Mouse (Mus musculus) embryonic facial prominence, embryonic 14.5 days (tissue): ENCODE results near the gene St3gal5. TPM values are rescaled to one million over a fixed set of nuclear protein-coding genes. Genes with fewer than 3 reads are reported as not detected.

ENCODE experiments used
- ATAC-seq: fragments of 200-750 bp; cut with Nextera tagmentation; 2 replicates; pipeline ENCODE4 v1.8.0; 2017; ENCODE audit warnings: low read depth, moderate number of reproducible peaks, moderate TSS enrichment
- DNase-seq: peaks from one replicate; pipeline ENCODE4 v3.0.0-alpha.2; 2015; ENCODE audit warnings: low spot score
- H3K27ac ChIP-seq: fragments of 300-500 bp; sonication (generic); replicated peaks from 2 replicates; pipeline ENCODE4 v1.5.1; 2014; ENCODE audit warnings: low read depth, mild to moderate bottlenecking, low read length, moderate library complexity
- H3K27me3 ChIP-seq: fragments of 300-500 bp; sonication (generic); replicated peaks from 2 replicates; pipeline ENCODE4 v1.6.1; 2014; ENCODE audit warnings: low read length; ENCODE audit not compliant: control insufficient read depth, insufficient read depth
- H3K36me3 ChIP-seq: fragments of 300-500 bp; sonication (generic); 2 replicates; pipeline ENCODE4 v1.6.1; 2014; ENCODE audit warnings: low read length, mixed read lengths; ENCODE audit not compliant: control insufficient read depth, insufficient read depth
- H3K4me1 ChIP-seq: fragments of 300-500 bp; sonication (generic); 2 replicates; pipeline ENCODE4 v1.6.1; 2014; ENCODE audit warnings: antibody characterized with exemption, low read length; ENCODE audit not compliant: control insufficient read depth, insufficient read depth
- H3K4me2 ChIP-seq: fragments of 300-500 bp; sonication (generic); 2 replicates; pipeline ENCODE4 v1.6.1; 2014; ENCODE audit warnings: low read depth, mild to moderate bottlenecking, low read length, moderate library complexity, mixed read lengths
- H3K4me3 ChIP-seq: fragments of 300-500 bp; sonication (generic); 2 replicates; pipeline ENCODE4 v1.5.1; 2014; ENCODE audit warnings: low read depth, mild to moderate bottlenecking, low read length
- H3K9ac ChIP-seq: fragments of 300-500 bp; sonication (generic); 2 replicates; pipeline ENCODE4 v1.6.1; 2014; ENCODE audit warnings: low read depth, mild to moderate bottlenecking, low read length, moderate library complexity, mixed read lengths
- H3K9me3 ChIP-seq: fragments of 300-500 bp; sonication (generic); 2 replicates; pipeline ENCODE4 v1.6.1; 2016; ENCODE audit warnings: low read length; ENCODE audit not compliant: control insufficient read depth
- WGBS: fragments of 180-500 bp; shearing (Covaris S2); extraction: QIAGEN DNeasy Blood & Tissue Kit; methylation state at CpG from one replicate; pipeline ENCODE4 v1.1.7; 2014; 5-methylcytosine and 5-hydroxymethylcytosine counted together
- polyA plus RNA-seq: library from polyadenylated mRNA; unstranded; fragments of >200 nt; fragmentation: Nextera tagmentation; extraction: Ambion mirVana; gene quantifications from 2 replicates; pipeline ENCODE4 v1.2.1, GENCODE M21; 2014

St3gal5 gene
- polyA plus RNA-seq, 1 experiment from 2014 or later: 31.3 TPM

- H3K27me3 ChIP-seq: no peaks in the 10 kb centered on the region
- H3K4me2 ChIP-seq: no peak overlapping the region
- DNase-seq (no peak), ATAC-seq (no peak)
- no peak overlapping the region for H3K4me3 ChIP-seq
- no peak overlapping the region for H3K9ac ChIP-seq
- no peaks in the 10 kb centered on the region for H3K9me3 ChIP-seq
- no peak overlapping the region for H3K27ac ChIP-seq
- no peaks in the 10 kb centered on the region for H3K36me3 ChIP-seq
- H3K4me1 ChIP-seq: peaks cover 10% of the 10 kb centered on the region; the same call in 1 of the 2 replicates
- 80% methylated on average over 5 of the region's 5 CpGs for WGBS
Observed at GRCm38 (mm10) chr6:72100171-72100570, 2.8 kb downstream of the St3gal5 start.

- no peaks in the 10 kb centered on the region for H3K27me3 ChIP-seq
Observed at GRCm38 (mm10) chr6:72100939-72101338, 3.5 kb downstream of the St3gal5 start.

GRCm38 (mm10) chr6:72101386-72101785 is 4.0 kb downstream of the St3gal5 start:
- Histone ChIP-seq H3K27me3 (no peaks in the 10 kb centered on the region), H3K9ac (no peak overlapping the region), H3K9me3 (no peaks in the 10 kb centered on the region), H3K4me2 (no peak overlapping the region), H3K4me3 (no peak overlapping the region), H3K4me1 (peaks cover 10% of the 10 kb centered on the region; the same call in 1 of the 2 replicates), H3K27ac (no peak overlapping the region), H3K36me3 (no peaks in the 10 kb centered on the region)
- 70% methylated on average over 4 of the region's 4 CpGs for WGBS
- DNase-seq (no peak), ATAC-seq (no peak)

More at GRCm38 (mm10) chr6:72100939-72101338, 3.5 kb downstream of the St3gal5 start:
- DNase-seq (no peak), ATAC-seq (no peak)
- Histone ChIP-seq H3K4me3 (no peak overlapping the region), H3K36me3 (no peaks in the 10 kb centered on the region), H3K4me1 (peaks cover 10% of the 10 kb centered on the region; the same call in 1 of the 2 replicates), H3K27ac (no peak overlapping the region), H3K9me3 (no peaks in the 10 kb centered on the region), H3K9ac (no peak overlapping the region), H3K4me2 (no peak overlapping the region)
- WGBS: 65% methylated on average over 8 of the region's 8 CpGs

- H3K4me2 ChIP-seq: no peak overlapping the region
- no peak overlapping the region for H3K27ac ChIP-seq
- H3K4me1 ChIP-seq: peaks cover 10% of the 10 kb centered on the region; the same call in 1 of the 2 replicates
- ATAC-seq: no peak
- no peak overlapping the region for H3K9ac ChIP-seq
- DNase-seq: no peak
- WGBS: 78% methylated on average over 5 of the region's 5 CpGs
- no peaks in the 10 kb centered on the region for H3K27me3 ChIP-seq
- no peaks in the 10 kb centered on the region for H3K9me3 ChIP-seq
- no peaks in the 10 kb centered on the region for H3K36me3 ChIP-seq
- H3K4me3 ChIP-seq: no peak overlapping the region
Observed at GRCm38 (mm10) chr6:72102066-72102465, 4.7 kb downstream of the St3gal5 start.

- Histone ChIP-seq H3K27me3 (no peaks in the 10 kb centered on the region), H3K4me3 (no peak overlapping the region), H3K4me2 (no peak overlapping the region), H3K9ac (no peak overlapping the region), H3K9me3 (no peaks in the 10 kb centered on the region), H3K36me3 (no peaks in the 10 kb centered on the region), H3K4me1 (peaks cover 4% of the 10 kb centered on the region), H3K27ac (no peak overlapping the region)
- WGBS: 83% methylated on average over 7 of the region's 7 CpGs
- DNase-seq (no peak), ATAC-seq (no peak)
Observed at GRCm38 (mm10) chr6:72104534-72104933, 7.1 kb downstream of the St3gal5 start.

GRCm38 (mm10) chr6:72108941-72109892 is 11.8 kb downstream of the St3gal5 start:
- 53% methylated on average over 14 of the region's 14 CpGs for WGBS
- Histone ChIP-seq H3K36me3 (no peaks in the 10 kb centered on the region), H3K9me3 (no peaks in the 10 kb centered on the region), H3K27me3 (no peaks in the 10 kb centered on the region), H3K4me2 (no peak overlapping the region), H3K9ac (no peak overlapping the region), H3K4me1 (no peaks in the 10 kb centered on the region; the same call in 1 of the 2 replicates), H3K27ac (peak overlapping the region; percentile 22; the same call in 1 of the 2 replicates), H3K4me3 (no peak overlapping the region)
- peak; percentile 74 for DNase-seq
- peak; percentile 85 for ATAC-seq

- H3K27ac ChIP-seq: no peak overlapping the region
- no peak for DNase-seq
- no peak for ATAC-seq
- WGBS: 83% methylated on average over 3 of the region's 3 CpGs
- no peaks in the 10 kb centered on the region for H3K27me3 ChIP-seq
- no peaks in the 10 kb centered on the region for H3K36me3 ChIP-seq
- H3K4me2 ChIP-seq: no peak overlapping the region
- H3K4me1 ChIP-seq: no peaks in the 10 kb centered on the region; the same call in 1 of the 2 replicates
- H3K9ac ChIP-seq: no peak overlapping the region
- no peak overlapping the region for H3K4me3 ChIP-seq
- no peaks in the 10 kb centered on the region for H3K9me3 ChIP-seq
Observed at GRCm38 (mm10) chr6:72110577-72110976, 13.2 kb downstream of the St3gal5 start.

- H3K9ac ChIP-seq: no peak overlapping the region
- H3K4me2 ChIP-seq: no peak overlapping the region
- ATAC-seq (peak; percentile 74), DNase-seq (peak; percentile 82)
- no peaks in the 10 kb centered on the region; the same call in 1 of the 2 replicates for H3K4me1 ChIP-seq
- H3K27me3 ChIP-seq: no peaks in the 10 kb centered on the region
- no peaks in the 10 kb centered on the region for H3K9me3 ChIP-seq
- no peak overlapping the region for H3K27ac ChIP-seq
- H3K36me3 ChIP-seq: no peaks in the 10 kb centered on the region
- 17% methylated on average over 6 of the region's 6 CpGs for WGBS
- H3K4me3 ChIP-seq: no peak overlapping the region
Observed at GRCm38 (mm10) chr6:72112575-72112974, 15.2 kb downstream of the St3gal5 start.
